Mouse (Mus musculus): ENCODE measurements around the gene Pgpep1. TPM values are rescaled to one million over a fixed set of nuclear protein-coding genes. Genes with fewer than 3 reads are reported as not detected.

The Pgpep1 gene
- polyA plus RNA-seq, 1 experiment = 34.9 TPM

DNA sequence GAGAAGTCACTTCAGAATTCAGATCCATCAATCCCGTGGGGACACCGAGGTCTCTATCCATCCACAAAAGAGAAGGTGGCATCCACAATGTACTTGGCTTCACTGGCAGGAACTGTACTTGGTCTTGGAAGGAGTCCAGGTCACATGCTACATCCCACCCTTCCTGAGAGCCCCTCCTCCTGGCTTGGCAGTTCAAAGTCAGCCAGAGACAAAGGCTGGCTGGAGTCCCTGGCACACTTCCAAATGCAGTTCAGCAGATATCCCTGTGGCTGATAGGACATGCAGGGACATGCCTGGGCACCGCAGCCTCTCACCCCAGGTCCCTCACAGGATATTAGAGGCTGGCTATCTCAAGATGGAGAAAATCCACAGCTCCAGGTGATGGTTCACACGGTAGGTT is 10.9 kb downstream of the Pgpep1 start:
- Histone ChIP-seq H3ac (ENCODE audit: control insufficient read depth, insufficient read length, low read depth) (no peak overlapping the region), H3K27me3 (ENCODE audit: control insufficient read depth, insufficient read depth, insufficient read length) (no peaks in the 10 kb centered on the region), H3K4me3 (ENCODE audit: insufficient read depth, poor library complexity, severe bottlenecking) (no peak overlapping the region), H3K36me3 (ENCODE audit: control insufficient read depth, insufficient read depth) (peaks cover 25% of the 10 kb centered on the region), H3K79me2 (ENCODE audit: control insufficient read depth, insufficient read depth) (no peaks in the 10 kb centered on the region), H3K79me3 (ENCODE audit: low read depth) (no peaks in the 10 kb centered on the region)
- TF ChIP-seq MAX (IDR thresholded peaks at IDR 0.05) (no peak), USF1 (IDR thresholded peaks at IDR 0.05; ENCODE audit: low read depth) (peak; percentile 69)

- Histone ChIP-seq H3K79me2 (ENCODE audit: control insufficient read depth, insufficient read depth) (no peaks in the 10 kb centered on the region), H3K4me3 (ENCODE audit: insufficient read depth, poor library complexity, severe bottlenecking) (no peak overlapping the region), H3K79me3 (ENCODE audit: low read depth) (no peaks in the 10 kb centered on the region), H3ac (ENCODE audit: control insufficient read depth, insufficient read length, low read depth) (no peak overlapping the region), H3K27me3 (ENCODE audit: control insufficient read depth, insufficient read depth, insufficient read length) (no peaks in the 10 kb centered on the region), H3K36me3 (ENCODE audit: control insufficient read depth, insufficient read depth) (peaks cover 25% of the 10 kb centered on the region)
- TF ChIP-seq MYOG (IDR thresholded peaks at IDR 0.05; ENCODE audit: control insufficient read depth, extremely low read depth, insufficient read length) (no peak), MYOD1 (IDR thresholded peaks at IDR 0.05; ENCODE audit: control insufficient read depth, insufficient read length, low read depth) (no peak), FOSL1 (IDR thresholded peaks at IDR 0.05; ENCODE audit: insufficient read depth, low read length, poor library complexity, severe bottlenecking) (no peak), USF1 (IDR thresholded peaks at IDR 0.05; ENCODE audit: low read depth) (no peak)
These were observed 11.3 kb downstream of the Pgpep1 start for GRCm38 (mm10) chr8:70648921-70649320.

DNA sequence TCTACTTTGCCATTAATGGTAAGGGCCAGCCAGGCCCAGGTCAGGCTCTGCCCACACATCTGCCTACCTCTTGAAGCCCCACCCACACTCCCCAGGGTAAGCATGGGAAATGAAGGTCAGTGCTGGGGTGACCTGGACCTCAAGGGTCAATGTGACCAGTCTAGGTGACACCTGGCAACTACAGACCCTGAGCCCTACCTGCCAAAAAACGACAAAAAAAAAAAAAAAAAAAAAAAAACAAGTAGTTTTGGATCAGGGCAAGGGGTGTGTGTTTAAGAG is 12.1 kb downstream of the Pgpep1 start:
- no peak for TF ChIP-seq MAX (IDR thresholded peaks at IDR 0.05)
- TF ChIP-seq MYOD1 (IDR thresholded peaks at IDR 0.05; ENCODE audit: control insufficient read depth, insufficient read length, low read depth) = no peak
- TF ChIP-seq FOSL1 (IDR thresholded peaks at IDR 0.05; ENCODE audit: insufficient read depth, low read length, poor library complexity, severe bottlenecking) = no peak
- no peak for TF ChIP-seq CTCF (IDR thresholded peaks at IDR 0.05; ENCODE audit: control insufficient read depth, insufficient read depth, insufficient read length)
- no peak for TF ChIP-seq USF1 (IDR thresholded peaks at IDR 0.05; ENCODE audit: low read depth)
- no peak for TF ChIP-seq CEBPB (IDR thresholded peaks at IDR 0.05; ENCODE audit: low read depth)
- TF ChIP-seq MYOG (IDR thresholded peaks at IDR 0.05; ENCODE audit: control insufficient read depth, extremely low read depth, insufficient read length) = no peak

DNA sequence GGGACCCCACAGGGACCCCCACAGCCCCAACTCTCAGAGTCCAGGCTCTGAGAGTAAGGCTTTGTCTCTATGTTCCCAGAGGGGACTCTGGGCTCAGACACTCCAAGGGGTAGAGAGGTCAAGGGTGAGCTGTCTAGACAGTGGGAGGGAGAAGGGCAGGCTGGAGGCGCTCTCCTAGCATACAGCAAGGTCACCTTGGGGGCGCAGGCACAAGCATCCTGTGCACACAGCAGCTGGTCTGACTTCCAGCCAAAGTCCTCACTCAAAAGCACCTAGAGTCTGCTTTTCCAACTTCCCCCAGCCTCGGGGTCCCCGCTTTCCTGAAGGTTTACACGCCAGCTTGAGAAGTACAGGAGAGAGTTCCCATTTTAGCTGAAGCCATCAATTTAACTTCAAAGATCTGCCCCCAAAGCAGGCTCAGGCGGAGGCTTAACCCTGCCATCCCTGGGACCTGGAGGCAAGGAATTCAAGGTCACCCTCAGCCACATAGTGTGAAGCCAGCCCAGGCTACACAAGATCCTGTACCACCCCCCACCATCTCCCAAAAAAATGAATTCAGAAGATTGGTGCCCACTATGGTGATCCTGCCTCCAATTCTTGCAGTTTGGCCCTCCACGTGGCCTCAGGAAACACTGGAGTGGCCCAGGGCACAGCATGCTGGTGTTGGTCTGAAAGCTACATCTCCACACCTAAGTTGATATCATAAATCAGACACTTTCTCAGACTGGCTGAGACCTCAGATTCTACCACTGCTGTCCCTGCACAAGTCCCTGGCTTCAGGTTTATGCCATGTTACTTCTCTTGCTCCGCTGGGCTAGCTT is 12.6 kb downstream of the Pgpep1 start:
- Histone ChIP-seq H3ac (ENCODE audit: control insufficient read depth, insufficient read length, low read depth) (no peak overlapping the region), H3K27me3 (ENCODE audit: control insufficient read depth, insufficient read depth, insufficient read length) (no peaks in the 10 kb centered on the region), H3K79me3 (ENCODE audit: low read depth) (no peaks in the 10 kb centered on the region), H3K36me3 (ENCODE audit: control insufficient read depth, insufficient read depth) (peaks cover 25% of the 10 kb centered on the region), H3K4me3 (ENCODE audit: insufficient read depth, poor library complexity, severe bottlenecking) (no peak overlapping the region), H3K79me2 (ENCODE audit: control insufficient read depth, insufficient read depth) (no peaks in the 10 kb centered on the region)
- TF ChIP-seq CEBPB (IDR thresholded peaks at IDR 0.05; ENCODE audit: low read depth) (no peak), USF1 (IDR thresholded peaks at IDR 0.05; ENCODE audit: low read depth) (no peak), MYOG (IDR thresholded peaks at IDR 0.05; ENCODE audit: control insufficient read depth, extremely low read depth, insufficient read length) (no peak), MYOD1 (IDR thresholded peaks at IDR 0.05; ENCODE audit: control insufficient read depth, insufficient read length, low read depth) (no peak), CTCF (IDR thresholded peaks at IDR 0.05; ENCODE audit: control insufficient read depth, insufficient read depth, insufficient read length) (no peak), MAX (IDR thresholded peaks at IDR 0.05) (no peak), FOSL1 (IDR thresholded peaks at IDR 0.05; ENCODE audit: insufficient read depth, low read length, poor library complexity, severe bottlenecking) (no peak)

More for the DNA sequence above, 12.1 kb downstream of the Pgpep1 start:
- no peaks in the 10 kb centered on the region for H3K27me3 ChIP-seq (ENCODE audit: control insufficient read depth, insufficient read depth, insufficient read length)
- H3K36me3 ChIP-seq (ENCODE audit: control insufficient read depth, insufficient read depth) = peaks cover 25% of the 10 kb centered on the region
- no peak overlapping the region for H3ac ChIP-seq (ENCODE audit: control insufficient read depth, insufficient read length, low read depth)
- H3K79me3 ChIP-seq (ENCODE audit: low read depth) = no peaks in the 10 kb centered on the region
- H3K79me2 ChIP-seq (ENCODE audit: control insufficient read depth, insufficient read depth) = no peaks in the 10 kb centered on the region
- no peak overlapping the region for H3K4me3 ChIP-seq (ENCODE audit: insufficient read depth, poor library complexity, severe bottlenecking)

DNA sequence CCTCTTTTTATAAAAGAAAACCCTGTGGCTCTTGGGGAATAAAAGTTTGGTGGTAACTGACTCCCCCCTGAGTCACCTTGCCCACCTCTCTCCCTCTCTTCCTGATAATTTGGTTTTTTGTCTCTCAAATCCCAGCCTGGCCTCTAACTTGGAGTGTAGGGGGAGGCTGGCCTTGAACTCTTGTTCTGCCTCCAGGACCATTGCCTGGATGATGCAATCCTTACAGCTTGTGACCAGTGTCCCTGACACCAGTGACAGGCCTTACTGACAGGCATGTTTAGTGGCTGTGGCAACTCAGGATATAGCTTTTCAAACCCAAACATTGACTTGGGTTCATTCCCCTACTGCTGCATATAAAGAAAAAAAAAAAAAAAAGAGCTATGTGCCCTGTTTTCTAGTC is 13.4 kb downstream of the Pgpep1 start:
- peak; percentile 64 for TF ChIP-seq CEBPB (IDR thresholded peaks at IDR 0.05; ENCODE audit: low read depth)
- no peak for TF ChIP-seq FOSL1 (IDR thresholded peaks at IDR 0.05; ENCODE audit: insufficient read depth, low read length, poor library complexity, severe bottlenecking)
- no peak for TF ChIP-seq USF1 (IDR thresholded peaks at IDR 0.05; ENCODE audit: low read depth)
- TF ChIP-seq CTCF (IDR thresholded peaks at IDR 0.05; ENCODE audit: control insufficient read depth, insufficient read depth, insufficient read length) = no peak
- H3K27me3 ChIP-seq (ENCODE audit: control insufficient read depth, insufficient read depth, insufficient read length) = no peaks in the 10 kb centered on the region
- no peak overlapping the region for H3ac ChIP-seq (ENCODE audit: control insufficient read depth, insufficient read length, low read depth)
- no peaks in the 10 kb centered on the region for H3K79me2 ChIP-seq (ENCODE audit: control insufficient read depth, insufficient read depth)
- H3K36me3 ChIP-seq (ENCODE audit: control insufficient read depth, insufficient read depth) = peaks cover 22% of the 10 kb centered on the region
- H3K4me3 ChIP-seq (ENCODE audit: insufficient read depth, poor library complexity, severe bottlenecking) = no peak overlapping the region
- no peaks in the 10 kb centered on the region for H3K79me3 ChIP-seq (ENCODE audit: low read depth)

- Histone ChIP-seq H3K79me3 (ENCODE audit: low read depth) (no peaks in the 10 kb centered on the region), H3K36me3 (ENCODE audit: control insufficient read depth, insufficient read depth) (peaks cover 19% of the 10 kb centered on the region), H3ac (ENCODE audit: control insufficient read depth, insufficient read length, low read depth) (no peak overlapping the region), H3K27me3 (ENCODE audit: control insufficient read depth, insufficient read depth, insufficient read length) (no peaks in the 10 kb centered on the region), H3K79me2 (ENCODE audit: control insufficient read depth, insufficient read depth) (no peaks in the 10 kb centered on the region), H3K4me3 (ENCODE audit: insufficient read depth, poor library complexity, severe bottlenecking) (no peak overlapping the region)
- TF ChIP-seq CEBPB (IDR thresholded peaks at IDR 0.05; ENCODE audit: low read depth) (no peak), MYOD1 (IDR thresholded peaks at IDR 0.05; ENCODE audit: control insufficient read depth, insufficient read length, low read depth) (no peak), CTCF (IDR thresholded peaks at IDR 0.05; ENCODE audit: control insufficient read depth, insufficient read depth, insufficient read length) (no peak), USF1 (IDR thresholded peaks at IDR 0.05; ENCODE audit: low read depth) (no peak), FOSL1 (IDR thresholded peaks at IDR 0.05; ENCODE audit: insufficient read depth, low read length, poor library complexity, severe bottlenecking) (no peak), MYOG (IDR thresholded peaks at IDR 0.05; ENCODE audit: control insufficient read depth, extremely low read depth, insufficient read length) (no peak), MAX (IDR thresholded peaks at IDR 0.05) (no peak)
These were observed 13.8 kb downstream of the Pgpep1 start for GRCm38 (mm10) chr8:70646369-70646768.

All from C2C12 (cell line).